Comparison of ENCODE assay signal across 9 mouse cellular contexts in genomic region chr8:108690576-108691455, GRCm38 (mm10).
DNase-seq lines count a peak whose midpoint lies in the region; ATAC-seq lines count a peak whose summit lies in the region.
"Had no signal": no experiment of that assay in that cellular context is flagged by ENCODE, and none has a peak within 500 bp of the region (broad histone marks: within the 10 kb centered on the region; RNA-seq: fewer than 3 reads in every experiment).

No protein-coding gene starts in this region.

- H3K27ac ChIP-seq in kidney, embryonic 16.5 days (ENCODE audit: low read length): no peak overlapping the region
- peak overlapping the region; percentile 26; the same call in 1 of the 2 replicates for H3K27ac ChIP-seq in hindbrain, embryonic 10.5 days
- H3K27ac ChIP-seq in liver, embryonic 16.5 days (ENCODE audit: low read length): no peak overlapping the region

- ATAC-seq in kidney, embryonic 16.5 days (ENCODE audit: low FRiP score, low TSS enrichment): peak; percentile 76; the same call in 1 of the 2 replicates
- ATAC-seq in liver, embryonic 16.5 days (ENCODE audit: low read depth): no peak
- ATAC-seq: Patski had no signal

- H3K4me1 ChIP-seq in kidney, embryonic 16.5 days (ENCODE audit: insufficient read depth, low read length): peaks cover 24% of the 10 kb centered on the region
- peaks cover 37% of the 10 kb centered on the region for H3K4me1 ChIP-seq in hindbrain, embryonic 10.5 days (replicated peaks)
- H3K4me1 ChIP-seq in liver, embryonic 16.5 days (ENCODE audit: control insufficient read depth, low read depth, low read length): peaks cover 5% of the 10 kb centered on the region

- no peak overlapping the region; the same call in 1 of the 2 replicates for H3K4me3 ChIP-seq in kidney, embryonic 16.5 days (ENCODE audit: low read length)
- H3K4me3 ChIP-seq in hindbrain, embryonic 10.5 days: peak overlapping the region; percentile 45; the same call in 1 of the 2 replicates
- no peak overlapping the region for H3K4me3 ChIP-seq in liver, embryonic 16.5 days (ENCODE audit: low read depth, low read length)

- H3K9me3 ChIP-seq in kidney, embryonic 16.5 days (ENCODE audit: low read length): no peaks in the 10 kb centered on the region
- H3K9me3 ChIP-seq in hindbrain, embryonic 10.5 days: no peaks in the 10 kb centered on the region
- H3K9me3 ChIP-seq in liver, embryonic 16.5 days (replicated peaks; ENCODE audit: control insufficient read depth, low read length): no peaks in the 10 kb centered on the region

- 14% methylated on average over 14 of the region's 14 CpGs for WGBS in kidney, embryonic 16.5 days
- WGBS in hindbrain, embryonic 10.5 days: 33% methylated on average over 14 of the region's 14 CpGs
- 23% methylated on average over 14 of the region's 14 CpGs for WGBS in liver, embryonic 16.5 days (ENCODE audit: insufficient replicate concordance)

- no peak for DNase-seq in kidney, adult 8-10 months
- peak; percentile 34 for DNase-seq in embryo, embryonic 9.5 days (ENCODE audit: extremely low spot score)
- no peak for DNase-seq in hindbrain, embryonic 10.5 days (ENCODE audit: low spot score)
- no peak for DNase-seq in MN1 (ENCODE audit: low spot score)
- no peak for DNase-seq in left cerebral cortex, adult 9 months (ENCODE audit: low spot score in 2 of 2)
- no peak for DNase-seq in cerebellum, adult 8-10 months

- H3K9ac ChIP-seq in kidney, embryonic 16.5 days (replicated peaks; ENCODE audit: low read length): no peak overlapping the region
- H3K9ac ChIP-seq in liver, embryonic 16.5 days (ENCODE audit: low read depth, low read length): no peak overlapping the region

- H3K36me3 ChIP-seq in kidney, embryonic 16.5 days (ENCODE audit: insufficient read depth, low read length): no peaks in the 10 kb centered on the region
- no peaks in the 10 kb centered on the region for H3K36me3 ChIP-seq in hindbrain, embryonic 10.5 days
- no peaks in the 10 kb centered on the region for H3K36me3 ChIP-seq in liver, embryonic 16.5 days (ENCODE audit: control insufficient read depth, insufficient read depth)

- H3K27me3 ChIP-seq in kidney, embryonic 16.5 days (ENCODE audit: insufficient read depth, low read length): peaks cover 18% of the 10 kb centered on the region
- H3K27me3 ChIP-seq in hindbrain, embryonic 10.5 days (ENCODE audit: insufficient read depth, poor library complexity, severe bottlenecking): peaks cover 57% of the 10 kb centered on the region
- H3K27me3 ChIP-seq in liver, embryonic 16.5 days (ENCODE audit: control insufficient read depth, insufficient read depth, low read depth, low read length): peaks cover 16% of the 10 kb centered on the region

- peak overlapping the region; percentile 57 for H3K4me2 ChIP-seq in kidney, embryonic 16.5 days (replicated peaks; ENCODE audit: low read depth, low read length)
- H3K4me2 ChIP-seq in liver, embryonic 16.5 days (ENCODE audit: low read depth, low read length): peak overlapping the region; percentile 49
